Mouse (Mus musculus) fibroblast of lung, adult 2 months (primary cell): ENCODE results near the gene 1810030O07Rik.
"Not testable (repeated sequence)": the region's sequence is repeated elsewhere in the genome, so short reads cannot be mapped to it uniquely, and the experiment has no call there.

Experiments used
- DNase-seq: peaks from one replicate; pipeline ENCODE4 v3.0.0-alpha.2; 2011; ENCODE audit warnings: low read depth

Gene 1810030O07Rik

DNA sequence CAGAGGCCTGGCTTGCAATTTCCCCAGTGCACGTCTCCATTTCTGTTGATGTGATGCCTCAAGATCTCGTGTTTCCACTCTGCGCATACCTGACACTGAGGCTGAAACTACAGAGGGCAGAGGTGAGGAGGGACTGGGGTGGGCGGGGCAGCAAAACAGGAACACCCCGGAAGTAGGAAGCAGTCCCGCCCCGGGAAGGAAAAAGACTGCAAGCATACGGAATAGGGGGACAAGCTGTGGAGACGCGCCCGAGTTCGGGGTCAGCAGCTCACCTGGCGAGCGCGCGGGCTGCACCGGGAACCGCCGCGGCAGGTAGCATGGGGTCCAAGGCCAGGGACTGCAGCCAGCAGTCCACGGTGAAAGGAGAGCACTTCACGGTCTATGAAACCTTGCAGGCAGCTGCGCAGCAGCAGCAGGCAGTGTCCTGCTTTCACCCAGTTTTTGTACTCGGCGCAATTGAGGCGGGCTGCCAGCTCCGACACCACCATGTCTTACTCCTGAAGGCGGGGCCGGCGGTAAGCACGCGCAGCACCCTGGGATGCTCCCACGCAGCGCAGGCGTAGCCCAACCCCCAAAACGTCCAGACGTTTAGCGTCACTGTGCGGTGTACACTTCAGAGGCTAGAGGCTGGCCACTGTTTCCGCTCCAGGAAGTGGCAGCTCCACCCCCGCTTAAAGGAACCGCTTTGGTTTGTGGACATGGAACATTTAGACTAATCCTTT is at the start of gene 1810030O07Rik:
Gene 1810030O07Rik (minus strand): TSS at position 615 of the 722 bp plus-strand sequence.
- peak; percentile 76 for DNase-seq

DNA sequence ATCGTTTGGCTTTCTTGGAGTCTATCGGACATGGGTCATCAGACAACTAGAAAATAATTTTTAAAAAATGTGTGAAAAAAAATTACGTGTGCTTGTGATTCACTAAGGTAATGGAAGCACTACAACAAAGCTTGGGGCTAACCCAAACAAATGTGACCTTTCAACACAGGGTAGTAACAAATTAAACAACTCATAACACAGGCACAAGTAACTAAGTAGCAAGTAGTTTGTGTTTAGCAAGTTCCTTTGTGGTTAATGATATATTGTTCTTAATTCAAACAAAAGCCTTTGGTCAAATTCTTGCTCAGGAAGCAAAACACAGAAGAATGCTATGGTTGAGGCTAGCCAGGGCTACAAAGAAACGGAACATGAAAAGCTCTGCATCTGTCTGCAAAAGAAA is 42.6 kb upstream of the 1810030O07Rik start:
- DNase-seq = no peak

DNA sequence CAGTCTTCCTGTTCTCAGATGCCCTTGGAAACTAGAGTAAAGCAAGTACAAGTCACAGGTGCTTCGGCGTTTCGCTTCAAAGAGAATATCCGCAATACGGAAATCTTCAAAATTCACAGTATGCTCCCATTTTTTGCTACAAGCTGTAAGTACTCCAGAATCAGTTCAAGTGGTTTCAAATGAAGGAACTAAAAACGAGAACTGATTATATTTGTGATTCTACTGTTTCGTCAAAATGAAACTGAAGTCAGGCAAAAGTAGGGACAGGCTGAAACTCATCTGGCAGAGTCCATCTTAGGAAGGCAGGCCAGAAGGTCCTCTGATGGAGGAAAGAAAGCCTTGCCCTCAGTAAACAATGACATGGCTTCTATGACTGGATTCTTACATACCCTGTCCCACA is 40.3 kb upstream of the 1810030O07Rik start:
- DNase-seq = no peak

DNA sequence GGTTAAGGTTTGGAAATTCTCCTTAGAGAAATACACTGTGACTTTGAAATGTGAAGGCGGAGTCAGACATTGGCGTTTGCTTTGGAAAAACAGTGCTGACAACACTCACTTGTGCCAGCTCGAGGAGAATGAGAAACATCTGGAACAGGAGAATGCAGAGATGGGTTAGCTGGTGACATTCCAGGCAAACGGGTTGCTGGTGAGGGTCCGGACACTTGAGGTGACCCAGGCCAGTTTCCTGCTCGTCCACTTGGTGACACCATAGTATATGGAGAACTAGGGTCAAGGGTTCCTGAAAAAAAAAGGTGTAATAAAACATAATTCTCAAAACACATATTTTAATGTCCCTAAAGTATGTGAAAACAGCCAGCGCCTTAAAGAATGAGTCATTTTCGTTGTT is 13.4 kb upstream of the 1810030O07Rik start:
- DNase-seq = no peak

DNA sequence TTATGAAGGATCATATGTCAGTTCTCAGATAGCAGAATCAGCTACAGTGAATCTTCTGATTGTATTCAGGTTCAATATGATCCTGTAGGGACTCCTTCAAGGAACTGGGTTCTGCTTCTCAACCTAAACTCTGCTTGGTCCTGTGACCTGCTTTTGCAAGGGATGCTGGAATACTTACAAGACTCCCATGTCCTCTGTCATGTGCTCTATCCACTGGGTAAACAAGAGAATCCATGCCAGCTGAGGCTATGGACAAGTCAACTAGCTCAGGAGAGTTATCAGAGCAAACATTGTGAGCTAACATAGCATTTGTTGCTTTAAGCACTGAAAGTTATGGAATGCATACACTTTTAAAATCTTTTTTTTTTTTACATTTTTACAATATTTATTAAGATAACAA is 12.6 kb upstream of the 1810030O07Rik start:
- DNase-seq = no peak

DNA sequence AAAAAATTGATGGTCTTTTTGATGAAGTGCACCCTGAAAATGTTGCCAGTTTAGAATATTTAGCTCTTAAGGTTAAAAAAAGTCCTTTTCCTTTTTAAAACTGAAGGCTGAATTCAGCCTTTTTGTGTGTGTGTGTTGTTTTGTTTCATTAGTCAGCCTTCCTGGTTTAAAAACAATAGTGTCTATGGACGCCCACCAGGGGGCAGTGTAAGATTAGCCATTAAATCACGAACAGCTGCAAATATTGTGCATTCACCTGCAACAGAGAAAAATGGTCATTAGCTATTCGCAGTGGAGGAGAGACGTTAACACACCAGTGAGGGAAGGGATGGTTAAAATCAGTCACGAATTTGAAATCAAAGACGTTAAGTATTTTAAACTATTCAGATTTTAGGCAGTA is 3.9 kb upstream of the 1810030O07Rik start:
- no peak for DNase-seq

DNA sequence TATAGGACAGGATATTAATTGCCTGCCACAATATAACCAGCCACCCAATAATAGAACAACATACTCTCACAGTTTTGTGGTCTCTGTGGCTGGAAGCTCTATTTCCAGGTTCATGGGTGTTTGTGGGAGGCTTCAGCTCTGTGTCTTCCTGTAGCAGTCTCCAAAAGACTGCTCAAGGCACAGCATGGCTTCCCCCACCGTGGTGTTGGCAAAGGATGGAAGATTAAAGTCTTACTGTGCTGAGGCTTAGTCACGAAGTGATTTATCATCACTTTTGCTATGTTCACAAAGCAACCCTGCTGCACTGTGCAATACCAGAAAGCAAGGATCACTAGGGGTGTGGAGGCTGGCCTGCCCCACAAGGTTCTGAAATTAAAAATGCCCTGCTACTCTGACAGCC is 19.6 kb downstream of the 1810030O07Rik start:
- no peak for DNase-seq

DNA sequence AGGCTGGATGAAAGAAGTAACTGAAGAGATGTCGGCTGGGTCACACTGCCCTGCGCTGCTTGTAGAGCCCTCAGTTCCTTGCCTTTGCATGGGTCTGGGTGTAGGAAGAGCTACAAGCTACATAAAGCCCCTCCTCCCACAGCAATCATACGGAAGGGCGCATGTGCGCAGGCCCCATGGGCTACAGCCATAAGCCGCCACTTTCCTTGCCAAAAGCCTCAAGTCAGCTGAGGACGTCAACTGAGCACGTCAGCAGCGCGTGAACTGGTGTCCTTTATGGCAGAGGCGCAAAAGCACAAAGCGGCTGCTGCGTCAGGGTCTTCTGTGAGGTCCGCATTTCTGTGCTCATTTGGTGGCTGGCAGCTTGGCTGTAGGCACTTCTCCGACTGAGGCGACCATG is 21.6 kb downstream of the 1810030O07Rik start:
- no peak for DNase-seq

DNA sequence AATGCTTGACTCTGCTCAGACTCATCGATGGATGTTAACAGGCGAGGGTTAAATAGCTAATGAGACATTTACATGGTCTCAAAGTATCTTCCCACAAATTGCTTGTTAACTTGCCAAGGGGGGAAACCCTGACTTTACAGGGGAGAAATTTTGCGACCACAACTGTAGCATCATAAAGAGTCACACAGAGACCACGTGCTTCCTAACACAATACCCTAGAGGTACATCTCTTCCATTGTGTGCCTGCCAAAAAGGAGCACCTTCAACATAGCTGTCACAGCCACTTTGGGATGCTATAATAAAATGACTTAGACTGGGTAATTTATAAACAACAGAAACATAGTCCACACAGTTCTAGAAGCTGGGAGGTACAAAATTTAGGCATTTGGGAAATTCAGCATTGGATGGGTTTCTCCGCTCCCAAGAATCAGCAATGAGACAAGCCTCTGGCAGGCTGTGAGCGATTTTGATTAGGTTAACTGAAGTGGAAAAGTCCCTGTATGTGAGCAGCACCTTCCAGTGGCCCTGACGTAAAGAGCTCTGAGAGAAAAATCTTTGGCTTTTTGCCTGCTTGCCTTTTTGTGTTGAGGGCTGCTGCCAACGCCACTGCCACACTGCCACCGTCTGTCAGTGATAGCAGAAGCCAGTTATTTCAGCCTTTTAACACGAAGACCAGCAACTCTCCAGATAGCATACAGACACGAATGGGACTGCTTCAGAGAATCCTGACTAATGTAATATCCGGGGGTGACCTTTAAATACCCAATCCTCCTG is 27.8 kb downstream of the 1810030O07Rik start:
- DNase-seq = no peak

DNA sequence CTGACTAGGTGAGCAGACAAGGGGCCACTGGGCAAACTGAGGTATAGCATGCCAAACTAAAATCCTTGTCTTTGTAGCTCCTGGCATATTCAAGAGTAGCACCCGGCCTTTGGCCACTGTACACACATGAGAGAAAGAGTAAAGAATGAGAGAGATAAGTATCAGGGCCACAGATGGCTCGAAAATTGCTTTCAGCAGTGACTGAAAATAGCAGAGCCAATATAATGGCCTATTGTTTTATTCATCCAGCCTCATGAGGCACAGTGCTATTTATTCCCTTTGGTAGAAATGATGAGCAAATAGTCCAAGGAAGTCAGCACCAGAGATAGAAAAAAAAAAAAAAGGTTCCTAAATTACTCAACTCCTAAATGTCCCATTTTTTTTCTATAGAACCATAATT is 28.5 kb downstream of the 1810030O07Rik start:
- DNase-seq = no peak

DNA sequence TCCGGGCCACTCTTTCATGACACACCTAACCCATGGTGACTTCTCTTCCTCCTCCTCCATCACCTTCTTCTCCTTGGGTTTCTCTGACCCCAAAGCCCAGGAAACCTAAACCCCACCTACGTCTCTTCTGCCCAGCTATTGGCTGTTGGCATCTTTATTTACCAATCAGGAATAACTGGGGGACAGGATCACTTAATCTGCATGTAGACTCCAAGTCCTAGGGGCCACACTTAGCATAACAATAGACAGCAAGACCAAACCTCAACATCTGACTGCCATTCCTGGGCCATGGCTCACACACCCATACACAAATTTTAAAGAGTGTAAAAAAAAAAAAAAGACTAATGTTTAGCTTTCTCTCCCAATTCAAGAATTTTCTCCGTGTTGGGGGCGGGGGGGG is 48.3 kb downstream of the 1810030O07Rik start:
- DNase-seq = no peak

DNA sequence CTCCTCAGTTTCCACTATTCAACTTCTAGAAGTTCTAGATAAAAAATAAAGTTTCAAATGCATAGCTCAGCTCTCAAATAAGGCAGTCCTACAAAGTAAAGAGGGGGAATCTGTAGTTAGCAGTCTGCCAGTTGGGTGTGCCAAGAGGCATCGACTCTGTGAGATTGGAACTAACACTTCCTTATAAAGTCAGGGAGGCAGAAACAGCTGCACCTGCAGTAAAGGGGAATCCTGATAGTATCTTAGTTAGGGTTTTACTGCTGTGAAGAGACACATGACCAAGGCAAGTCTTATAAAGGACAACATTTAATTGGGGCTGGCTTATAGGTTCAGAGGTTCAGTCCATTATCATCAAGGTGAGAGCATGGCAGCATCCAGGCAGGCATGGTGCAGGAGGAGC is 61.1 kb downstream of the 1810030O07Rik start:
- not testable (repeated sequence) for DNase-seq

DNA sequence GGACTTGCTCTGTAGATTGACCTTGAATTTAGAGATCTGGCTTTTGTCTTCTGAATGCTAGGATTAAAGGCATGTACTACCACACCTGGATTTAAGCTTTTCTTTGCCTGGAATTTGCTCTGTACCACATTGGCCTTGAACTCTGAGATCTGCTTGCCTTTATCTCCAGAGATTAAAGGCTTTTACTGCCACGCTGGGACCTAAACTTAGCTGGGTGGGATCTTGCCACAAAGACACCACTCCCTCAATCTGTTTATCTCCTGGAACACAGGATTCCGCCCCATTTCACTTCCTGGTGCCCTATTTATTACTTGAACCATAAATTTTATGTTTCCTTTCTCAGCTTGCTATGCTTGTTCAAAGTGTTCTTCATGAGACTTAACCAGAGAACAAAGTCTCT is 62.3 kb downstream of the 1810030O07Rik start:
- no peak for DNase-seq

DNA sequence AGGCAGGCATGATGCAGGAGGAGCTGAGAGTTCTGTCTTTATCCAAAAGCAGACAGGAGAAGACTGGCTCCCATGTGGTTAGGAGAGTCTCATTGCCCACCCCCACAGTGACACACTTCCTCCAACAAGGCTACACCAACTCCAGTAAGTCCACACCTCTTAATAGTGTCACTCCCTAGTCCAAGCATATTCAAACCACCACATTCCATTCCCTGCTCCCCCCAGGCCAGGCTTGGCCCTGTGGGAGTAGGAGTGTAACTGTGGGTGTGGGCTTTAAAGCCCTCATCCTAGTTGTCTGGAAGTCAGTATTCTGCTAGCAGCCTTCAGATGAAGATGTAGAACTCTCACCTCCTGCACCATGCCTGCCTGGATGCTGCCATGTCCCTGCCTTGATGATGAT is 62.9 kb downstream of the 1810030O07Rik start:
- not testable (repeated sequence) for DNase-seq
